ENCODE assay signal across 16 mouse cellular contexts in genomic region chr17:86988161-86988560, GRCm38 (mm10). TPM values are rescaled to one million over a fixed set of nuclear protein-coding genes. Genes with fewer than 3 reads are reported as not detected.
DNase-seq lines count a peak whose midpoint lies in the region; ATAC-seq and TF ChIP-seq lines count a peak whose summit lies in the region.
"Had no signal": no experiment of that assay in that cellular context is flagged by ENCODE, and none has a peak within 500 bp of the region (broad histone marks: within the 10 kb centered on the region; RNA-seq: fewer than 3 reads in every experiment).

No protein-coding gene starts in this region.

- no peak for ATAC-seq in liver, postnatal 0 days
- ATAC-seq in liver, embryonic 12.5 days = no peak
- ATAC-seq in embryonic facial prominence, embryonic 14.5 days (ENCODE audit: low read depth) = no peak; the same call in 1 of the 2 replicates

- H3K27me3 ChIP-seq in heart, embryonic 10.5 days (ENCODE audit: insufficient read depth, poor library complexity, severe bottlenecking) = no peaks in the 10 kb centered on the region
- no peaks in the 10 kb centered on the region for H3K27me3 ChIP-seq in liver, postnatal 0 days (ENCODE audit: insufficient read depth, low read length)
- H3K27me3 ChIP-seq in liver, embryonic 12.5 days (replicated peaks) = no peaks in the 10 kb centered on the region
- no peaks in the 10 kb centered on the region for H3K27me3 ChIP-seq in embryonic facial prominence, embryonic 14.5 days (replicated peaks; ENCODE audit: control insufficient read depth, insufficient read depth, low read length)
- no peaks in the 10 kb centered on the region for H3K27me3 ChIP-seq in splenic B cell, adult 2 months (ENCODE audit: control insufficient read depth, insufficient read depth, low read length, poor library complexity, severe bottlenecking)
- H3K27me3 ChIP-seq: embryonic facial prominence, embryonic 13.5 days had no signal

- WGBS in heart, embryonic 10.5 days = 86% methylated on average over 5 of the region's 5 CpGs
- 73% methylated on average over 5 of the region's 5 CpGs for WGBS in liver, postnatal 0 days (ENCODE audit: insufficient replicate concordance)
- WGBS in liver, embryonic 12.5 days (ENCODE audit: insufficient replicate concordance) = 72% methylated on average over 5 of the region's 5 CpGs
- 81% methylated on average over 5 of the region's 5 CpGs for WGBS in embryonic facial prominence, embryonic 14.5 days

- peak; percentile 86 for DNase-seq in heart, adult 11 months
- no peak for DNase-seq in heart, embryonic 10.5 days (ENCODE audit: low spot score)
- DNase-seq in liver, postnatal 0 days = no peak
- DNase-seq in embryonic facial prominence, embryonic 14.5 days (ENCODE audit: low spot score) = peak; percentile 35
- DNase-seq in splenic B cell, adult 2 months (ENCODE audit: low read depth, low spot score) = peak; percentile 73
- DNase-seq in frontal cortex, postnatal 14 days (ENCODE audit: low spot score in 2 of 2) = no peak
- no peak for DNase-seq in MN1 (ENCODE audit: low spot score)
- DNase-seq: adrenal gland, postnatal 25 days; cerebellum, adult 9-10 months; liver; right cerebral cortex, postnatal 14 days had no signal

- H3K4me3 ChIP-seq in heart, embryonic 10.5 days = no peak overlapping the region
- H3K4me3 ChIP-seq in liver, postnatal 0 days (ENCODE audit: low read depth, low read length) = no peak overlapping the region
- no peak overlapping the region for H3K4me3 ChIP-seq in liver, embryonic 12.5 days
- no peak overlapping the region for H3K4me3 ChIP-seq in embryonic facial prominence, embryonic 14.5 days (ENCODE audit: low read depth, low read length)
- H3K4me3 ChIP-seq: embryonic facial prominence, embryonic 13.5 days had no signal

- TF ChIP-seq EP300 in liver, postnatal 0 days (IDR thresholded peaks at IDR 0.05; ENCODE audit: low read depth) = no peak

- no peak overlapping the region; the same call in 1 of the 2 replicates for H3K27ac ChIP-seq in heart, embryonic 10.5 days
- H3K27ac ChIP-seq in liver, postnatal 0 days (ENCODE audit: low read depth) = no peak overlapping the region
- no peak overlapping the region for H3K27ac ChIP-seq in liver, embryonic 12.5 days
- H3K27ac ChIP-seq in embryonic facial prominence, embryonic 14.5 days (replicated peaks; ENCODE audit: low read depth, low read length) = no peak overlapping the region
- H3K27ac ChIP-seq: embryonic facial prominence, embryonic 13.5 days had no signal

- no peaks in the 10 kb centered on the region for H3K9me3 ChIP-seq in heart, embryonic 10.5 days
- no peaks in the 10 kb centered on the region for H3K9me3 ChIP-seq in liver, postnatal 0 days (ENCODE audit: low read length)
- H3K9me3 ChIP-seq in liver, embryonic 12.5 days (replicated peaks) = no peaks in the 10 kb centered on the region
- H3K9me3 ChIP-seq in embryonic facial prominence, embryonic 14.5 days (ENCODE audit: control insufficient read depth, low read length) = no peaks in the 10 kb centered on the region
- H3K9me3 ChIP-seq: embryonic facial prominence, embryonic 13.5 days had no signal

- peaks cover 45% of the 10 kb centered on the region for H3K4me1 ChIP-seq in heart, embryonic 10.5 days
- H3K4me1 ChIP-seq in liver, postnatal 0 days (ENCODE audit: insufficient read depth) = no peaks in the 10 kb centered on the region
- peaks cover 7% of the 10 kb centered on the region; the same call in 1 of the 2 replicates for H3K4me1 ChIP-seq in liver, embryonic 12.5 days
- peaks cover under 1% of the 10 kb centered on the region for H3K4me1 ChIP-seq in embryonic facial prominence, embryonic 14.5 days (ENCODE audit: control insufficient read depth, insufficient read depth, low read length)

- H3K9ac ChIP-seq in liver, postnatal 0 days (replicated peaks) = no peak overlapping the region
- H3K9ac ChIP-seq in liver, embryonic 12.5 days = no peak overlapping the region
- no peak overlapping the region for H3K9ac ChIP-seq in embryonic facial prominence, embryonic 14.5 days (ENCODE audit: low read depth, low read length)
- H3K9ac ChIP-seq: embryonic facial prominence, embryonic 13.5 days had no signal

- TF ChIP-seq CTCF in liver, postnatal 0 days (IDR thresholded peaks at IDR 0.05; ENCODE audit: low read depth) = 0 out of 2 replicates have a peak, but pooled peaks have one; percentile 13

- peaks cover 9% of the 10 kb centered on the region for H3K36me3 ChIP-seq in heart, embryonic 10.5 days
- no peaks in the 10 kb centered on the region for H3K36me3 ChIP-seq in liver, postnatal 0 days (replicated peaks; ENCODE audit: insufficient read depth, low read length)
- no peaks in the 10 kb centered on the region for H3K36me3 ChIP-seq in liver, embryonic 12.5 days
- H3K36me3 ChIP-seq in embryonic facial prominence, embryonic 14.5 days (ENCODE audit: control insufficient read depth, insufficient read depth, low read length) = peaks cover 8% of the 10 kb centered on the region; the same call in 1 of the 2 replicates
- no peaks in the 10 kb centered on the region; the same call in 1 of the 2 replicates for H3K36me3 ChIP-seq in splenic B cell, adult 2 months (ENCODE audit: control insufficient read depth, insufficient read depth, low read length, poor library complexity, severe bottlenecking)

- H3K4me2 ChIP-seq in liver, postnatal 0 days (ENCODE audit: low read depth, low read length) = no peak overlapping the region
- no peak overlapping the region for H3K4me2 ChIP-seq in liver, embryonic 12.5 days
- H3K4me2 ChIP-seq in embryonic facial prominence, embryonic 14.5 days (ENCODE audit: low read depth, low read length) = no peak overlapping the region
- H3K4me2 ChIP-seq: embryonic facial prominence, embryonic 13.5 days had no signal

RNA-seq across cellular contexts. Expression of gene Rhoq, which starts 25.3 kb away (rescaled TPM):
- 15.5 and 15.9 TPM in 2 replicates for polyA plus RNA-seq in heart, embryonic 10.5 days (2016; fragmentation: Nextera tagmentation; extraction: Ambion mirVana)
- 1.5 and 1.6 TPM in 2 replicates for polyA plus RNA-seq in liver, postnatal 0 days (2015; fragmentation: Nextera tagmentation; extraction: Ambion mirVana)
- polyA plus RNA-seq in liver, embryonic 12.5 days (2016; fragmentation: Nextera tagmentation; extraction: Ambion mirVana) = 2.7 and 3.6 TPM in 2 replicates
- 36.9 and 37.8 TPM in 2 replicates for polyA plus RNA-seq in embryonic facial prominence, embryonic 14.5 days (2014; fragmentation: Nextera tagmentation; extraction: Ambion mirVana)

RNA-seq across cellular contexts. Expression of gene Pigf, which starts 37.0 kb away (rescaled TPM):
- polyA plus RNA-seq in heart, embryonic 10.5 days (2016; fragmentation: Nextera tagmentation; extraction: Ambion mirVana) = 25.5 and 32.2 TPM in 2 replicates
- polyA plus RNA-seq in liver, postnatal 0 days (2015; fragmentation: Nextera tagmentation; extraction: Ambion mirVana) = 13.2 and 14.8 TPM in 2 replicates
- 18.6 and 19.8 TPM in 2 replicates for polyA plus RNA-seq in liver, embryonic 12.5 days (2016; fragmentation: Nextera tagmentation; extraction: Ambion mirVana)
- 25.3 and 26.0 TPM in 2 replicates for polyA plus RNA-seq in embryonic facial prominence, embryonic 14.5 days (2014; fragmentation: Nextera tagmentation; extraction: Ambion mirVana)

RNA-seq across cellular contexts. Expression of gene Cript, which starts 37.2 kb away (rescaled TPM):
- polyA plus RNA-seq in heart, embryonic 10.5 days (2016; fragmentation: Nextera tagmentation; extraction: Ambion mirVana) = 113 and 115 TPM in 2 replicates
- polyA plus RNA-seq in liver, postnatal 0 days (2015; fragmentation: Nextera tagmentation; extraction: Ambion mirVana) = 64.4 and 66.6 TPM in 2 replicates
- 76.9 and 84.3 TPM in 2 replicates for polyA plus RNA-seq in liver, embryonic 12.5 days (2016; fragmentation: Nextera tagmentation; extraction: Ambion mirVana)
- 111 and 118 TPM in 2 replicates for polyA plus RNA-seq in embryonic facial prominence, embryonic 14.5 days (2014; fragmentation: Nextera tagmentation; extraction: Ambion mirVana)

RNA-seq across cellular contexts. Expression of gene Atp6v1e2, which starts 40.5 kb away (rescaled TPM):
- not detected in 2 replicates for polyA plus RNA-seq in heart, embryonic 10.5 days (2016; fragmentation: Nextera tagmentation; extraction: Ambion mirVana)
- polyA plus RNA-seq in liver, postnatal 0 days (2015; fragmentation: Nextera tagmentation; extraction: Ambion mirVana) = not detected in 2 replicates
- not detected in 2 replicates for polyA plus RNA-seq in liver, embryonic 12.5 days (2016; fragmentation: Nextera tagmentation; extraction: Ambion mirVana)
- polyA plus RNA-seq in embryonic facial prominence, embryonic 14.5 days (2014; fragmentation: Nextera tagmentation; extraction: Ambion mirVana) = not detected in 2 replicates
- polyA plus RNA-seq: embryonic facial prominence, embryonic 13.5 days; heart, embryonic 16.5 days; kidney, embryonic 14.5 days; neural tube, embryonic 11.5 days had no signal

Comparison
In these comparisons a context has a peak if more than half of its experiments do, and no peak if none do; other contexts are left out.
1. DNase-seq: peak in heart, adult 11 months (single experiment), embryonic facial prominence, embryonic 14.5 days (single experiment) and splenic B cell, adult 2 months (single experiment); none in heart, embryonic 10.5 days (single experiment), liver, postnatal 0 days (single experiment), frontal cortex, postnatal 14 days (0 of 2) and MN1 (single experiment).